Mouse (Mus musculus) granulocyte monocyte progenitor cell, adult 5-6 weeks (primary cell): ENCODE results near the gene Clk3. TPM values are rescaled to one million over a fixed set of nuclear protein-coding genes. Genes with fewer than 3 reads are reported as not detected.
A peak's percentile ranks its signal among the peaks of the same experiment; 100 is the strongest.

Source experiments
- ATAC-seq: replicated peaks from 2 replicates; pipeline ENCODE4 v1.8.0; 2016; ENCODE audit warnings: mild to moderate bottlenecking, moderate TSS enrichment, inconsistent platforms; ENCODE audit not compliant: poor library complexity, severe bottlenecking
- total RNA-seq, 2 experiments: library from RNA; stranded (forward) in 1 of 2; stranded (reverse) in 1 of 2; fragments of 200-712, 200-1000 nt in 1 of 2; fragments of >200 nt in 1 of 2; fragmentation: Nextera tagmentation in 1 of 2; gene quantifications; 2 replicates each; pipeline ENCODE4 v1.2.3; 2014 to 2017

The Clk3 gene
- total RNA-seq, 2 experiments from 2014 or later, result 36.8 to 48.0 TPM

DNA sequence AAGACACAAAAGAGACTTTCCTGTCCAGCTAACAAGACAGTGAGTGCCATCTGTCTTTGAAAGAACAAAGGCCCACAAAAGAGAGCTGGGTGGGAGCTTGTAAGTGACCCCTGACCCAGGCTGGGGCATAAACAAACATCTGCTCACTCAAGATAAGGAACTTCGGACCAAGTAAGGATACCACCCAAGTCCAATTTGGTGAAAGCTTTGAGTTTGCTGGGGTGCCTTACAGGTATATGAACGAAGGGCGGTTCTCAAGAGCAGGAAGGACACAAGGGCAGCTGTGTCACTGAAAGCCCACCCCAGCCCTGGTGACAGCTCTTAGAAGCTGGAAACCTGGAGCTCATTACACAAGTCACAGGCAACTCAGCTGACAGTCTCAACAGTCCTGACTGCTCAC, 8.1 kb upstream of the Clk3 start:
- ATAC-seq, result no peak

DNA sequence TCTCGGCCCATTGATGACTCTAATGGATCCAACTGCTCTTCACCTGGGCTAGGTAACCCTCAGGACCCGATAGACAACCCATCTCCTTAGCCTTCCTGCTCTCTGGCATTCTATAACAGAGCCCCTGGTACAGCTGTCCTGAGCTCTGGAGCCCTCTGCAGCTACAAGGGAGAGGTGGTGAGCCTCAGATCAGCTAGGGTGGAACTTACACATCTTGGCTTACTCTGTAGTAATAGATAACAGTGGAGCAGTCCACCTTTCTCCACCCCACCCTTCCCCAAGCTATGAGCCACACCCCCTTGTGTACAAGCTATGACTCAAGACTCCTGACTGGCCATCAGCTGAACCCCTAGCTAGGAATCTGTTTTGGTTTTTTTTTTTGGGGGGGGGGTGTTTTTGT, 5.2 kb upstream of the Clk3 start:
- ATAC-seq, result no peak

DNA sequence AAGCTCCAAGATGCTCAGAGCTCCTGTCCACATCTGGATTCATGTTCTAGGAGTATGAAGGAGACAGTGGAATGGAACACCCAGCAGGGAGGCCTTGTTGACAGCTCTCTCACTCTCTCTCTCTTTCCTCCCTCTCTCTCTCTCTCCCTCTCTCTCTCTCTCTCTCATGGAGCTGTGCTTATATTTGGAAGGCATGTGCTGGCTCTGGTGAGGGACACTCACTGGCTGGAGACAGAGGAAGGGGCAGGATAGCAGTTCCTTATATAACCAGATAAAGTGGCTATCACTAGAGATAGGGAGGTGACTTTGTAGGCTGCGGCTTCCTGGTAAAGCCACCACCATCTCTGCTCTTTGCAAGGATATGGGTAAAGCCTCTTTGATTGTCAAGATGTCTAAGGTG, 4.6 kb upstream of the Clk3 start:
- ATAC-seq, result no peak

- no peak for ATAC-seq
Observed at GRCm38 (mm10) chr9:57769539-57770069, 3.9 kb upstream of the Clk3 start.

DNA sequence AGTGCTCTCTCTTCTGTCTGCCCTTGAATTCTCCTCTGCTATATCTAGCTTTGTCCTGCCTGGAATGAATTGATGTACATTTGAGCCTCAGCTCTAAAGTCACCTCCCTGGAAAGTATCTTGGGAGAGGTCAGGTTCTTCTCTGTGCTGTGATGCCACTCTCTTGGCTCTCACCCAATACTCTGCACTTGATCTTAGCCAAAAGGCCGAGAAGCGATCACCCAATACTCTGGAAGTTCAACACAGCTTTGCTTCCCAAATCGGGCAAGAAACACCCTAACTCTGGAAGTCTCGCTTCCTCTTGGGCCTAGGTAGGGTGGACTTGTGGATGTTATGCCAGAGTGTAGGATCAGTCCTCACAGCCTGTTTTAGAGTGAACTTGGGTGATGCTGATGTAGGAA, 1.6 kb upstream of the Clk3 start:
- ATAC-seq, result no peak

GRCm38 (mm10) chr9:57766431-57766830, 771 bp upstream of the Clk3 start:
- ATAC-seq, result no peak

GRCm38 (mm10) chr9:57764974-57765363, 691 bp downstream of the Clk3 start:
- peak; percentile 66 for ATAC-seq

- peak; percentile 20 for ATAC-seq
Observed at GRCm38 (mm10) chr9:57764147-57764973, 1.3 kb downstream of the Clk3 start.

- peak; percentile 12; the same call in 1 of the 2 replicates for ATAC-seq
Observed at GRCm38 (mm10) chr9:57762563-57762991, 3.1 kb downstream of the Clk3 start.

DNA sequence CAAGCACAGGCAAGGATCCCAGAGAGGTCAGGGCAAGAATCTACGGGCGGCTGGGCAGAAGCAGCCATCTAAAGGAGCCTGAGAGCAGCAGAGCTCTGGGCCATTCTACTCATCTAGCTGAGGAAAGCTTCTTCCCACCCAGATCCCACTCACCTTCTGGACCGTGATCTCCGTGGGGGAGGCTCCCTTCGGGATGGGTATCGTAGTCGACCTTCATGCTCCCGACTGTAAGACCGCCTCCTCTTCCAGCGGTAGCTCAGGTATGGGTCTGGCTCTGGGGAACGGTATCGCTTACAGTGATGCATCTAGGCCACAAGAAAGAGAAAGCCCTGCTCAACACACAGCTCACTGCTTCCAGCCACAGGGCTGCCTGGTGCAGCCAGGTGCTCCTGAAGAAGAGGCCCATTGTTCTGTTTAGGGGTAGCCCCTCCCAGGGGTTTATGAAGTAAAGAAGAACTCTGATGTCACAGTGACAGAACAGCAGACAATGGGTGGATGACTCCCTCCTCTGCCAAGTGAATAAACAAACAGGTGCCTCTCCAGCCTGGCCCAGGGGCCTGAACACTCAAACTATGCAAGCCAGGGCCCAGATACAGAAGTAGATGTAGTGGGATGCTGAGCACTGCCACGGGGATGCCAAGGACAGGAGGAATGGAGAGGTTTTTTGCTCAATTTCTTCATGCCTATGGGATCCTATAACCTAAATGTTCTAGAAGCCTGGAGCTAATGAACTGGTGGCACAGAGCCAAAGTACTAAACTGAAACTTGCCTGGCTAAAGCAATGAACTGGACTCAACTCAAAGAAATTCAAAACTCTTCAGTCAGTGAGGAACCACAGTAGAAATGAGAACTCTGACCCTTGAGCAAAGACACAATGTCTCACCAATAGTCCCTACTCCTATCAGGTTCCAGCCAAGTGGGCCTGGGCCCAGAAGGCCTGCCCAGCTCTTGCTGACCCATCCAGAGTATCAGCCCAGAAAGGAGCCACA, 3.8 kb downstream of the Clk3 start:
- ATAC-seq, result no peak

DNA sequence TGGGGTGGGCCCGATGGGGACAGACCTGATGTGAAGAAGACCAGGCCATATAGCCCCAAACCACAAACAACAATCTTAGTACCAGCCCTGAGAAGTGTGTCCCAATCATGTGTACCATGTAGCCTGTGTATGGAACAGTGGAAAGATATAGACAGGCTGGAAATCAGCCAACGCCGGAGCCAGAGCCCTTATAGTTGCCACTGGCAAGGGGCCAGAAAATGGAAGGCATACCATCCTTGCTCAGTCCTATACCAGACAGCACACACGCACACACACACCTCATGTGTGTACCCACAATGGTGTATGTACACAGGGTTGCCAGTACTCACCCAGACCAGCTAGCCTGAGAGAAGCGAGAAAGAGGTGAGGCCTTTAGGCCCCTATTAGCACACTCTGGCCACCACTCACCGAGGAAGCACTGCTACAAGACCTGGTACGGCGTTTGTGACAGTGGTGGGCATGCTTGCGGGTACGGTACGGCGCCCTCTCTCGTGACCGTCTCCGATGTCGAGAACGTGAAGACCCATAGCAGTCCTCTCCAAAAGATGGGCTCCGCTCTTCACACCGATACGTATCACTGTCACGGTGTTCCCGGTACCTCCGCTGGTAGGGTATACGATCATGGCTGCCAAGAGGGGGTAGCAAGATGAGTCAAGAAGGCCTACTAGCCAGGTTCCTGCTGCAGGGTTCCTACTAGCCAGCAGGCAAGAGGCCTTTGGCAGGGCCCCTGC, 5.1 kb downstream of the Clk3 start:
- no peak for ATAC-seq

GRCm38 (mm10) chr9:57759289-57759688, 6.4 kb downstream of the Clk3 start:
- ATAC-seq, result peak; percentile 69

GRCm38 (mm10) chr9:57758528-57758927, 7.1 kb downstream of the Clk3 start:
- no peak for ATAC-seq

DNA sequence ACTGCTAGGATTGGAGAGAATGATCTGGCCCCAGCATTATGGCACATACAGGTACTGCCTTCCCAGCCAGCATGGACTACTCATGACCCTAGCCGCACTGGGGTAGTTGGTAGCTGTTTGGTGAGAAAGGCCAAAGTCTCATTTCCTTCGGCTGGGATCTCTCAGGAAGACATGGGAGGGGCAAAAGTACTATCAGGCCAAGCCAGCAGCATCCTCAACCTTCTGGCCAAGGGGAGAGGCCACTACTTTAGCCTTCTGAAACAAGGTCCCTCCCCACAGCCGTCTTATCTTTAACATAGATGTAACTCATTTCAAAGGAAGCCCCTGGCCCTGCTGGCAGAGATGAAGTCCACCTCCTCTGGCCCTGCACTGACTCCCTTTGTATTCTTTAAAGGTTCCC, 8.1 kb downstream of the Clk3 start:
- ATAC-seq, result no peak

- ATAC-seq, result no peak
Observed at GRCm38 (mm10) chr9:57750901-57751300, 14.8 kb downstream of the Clk3 start.

DNA sequence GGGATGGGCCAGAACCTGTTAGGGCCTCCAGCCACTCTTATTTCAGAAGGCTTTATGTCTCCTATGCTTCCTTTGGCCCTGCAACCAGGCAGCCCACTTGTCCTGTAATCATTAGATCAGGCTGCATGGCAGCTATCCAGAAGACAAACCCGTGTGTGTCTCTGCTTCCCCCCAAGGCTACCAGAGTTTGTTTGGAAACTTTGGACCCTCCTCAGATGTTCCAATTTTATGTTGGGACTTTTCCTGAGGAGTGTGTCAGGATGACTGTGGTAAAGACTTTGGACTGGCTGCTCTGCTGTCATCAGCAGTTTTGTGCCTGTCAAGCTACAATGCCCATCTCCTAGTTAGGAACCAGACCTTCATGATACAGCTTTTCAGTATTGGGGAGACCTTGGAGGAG, 16.8 kb downstream of the Clk3 start:
- no peak for ATAC-seq

DNA sequence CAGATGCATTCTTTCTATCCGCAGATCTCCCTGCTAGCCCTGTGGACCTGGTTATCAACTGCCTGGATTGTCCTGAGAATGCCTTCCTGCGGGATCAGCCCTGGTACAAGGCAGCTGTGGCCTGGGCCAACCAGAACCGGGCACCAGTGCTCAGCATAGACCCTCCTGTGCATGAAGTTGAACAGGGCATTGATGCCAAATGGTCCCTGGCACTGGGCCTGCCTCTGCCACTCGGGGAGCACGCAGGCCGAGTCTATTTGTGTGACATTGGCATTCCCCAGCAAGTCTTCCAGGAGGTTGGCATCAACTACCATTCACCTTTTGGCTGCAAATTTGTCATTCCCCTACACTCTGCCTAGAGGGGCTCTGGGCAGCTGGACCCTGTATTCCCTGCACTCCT, 17.5 kb downstream of the Clk3 start:
- no peak for ATAC-seq

- ATAC-seq, result no peak; the same call in 1 of the 2 replicates
Observed at GRCm38 (mm10) chr9:57747067-57747466, 18.6 kb downstream of the Clk3 start.

- ATAC-seq, result peak; percentile 78
Observed at GRCm38 (mm10) chr9:57744462-57745091, 21.1 kb downstream of the Clk3 start.

- no peak for ATAC-seq
Observed at GRCm38 (mm10) chr9:57739863-57740262, 25.8 kb downstream of the Clk3 start.
